Mouse (Mus musculus): Measurements from ENCODE around the gene Flcn. TPM values are rescaled to one million over a fixed set of nuclear protein-coding genes. Genes with fewer than 3 reads are reported as not detected.

Gene Flcn
- polyA plus RNA-seq, 1 experiment, result 0.94 TPM

- Histone ChIP-seq H3K27me3 (ENCODE audit: control insufficient read depth) (no peaks in the 10 kb centered on the region), H3K9me3 (ENCODE audit: control insufficient read depth, low read length) (no peaks in the 10 kb centered on the region), H3K4me3 (replicated peaks) (no peak overlapping the region), H3K4me1 (ENCODE audit: control insufficient read depth) (no peaks in the 10 kb centered on the region), H3K36me3 (ENCODE audit: control insufficient read depth) (peaks cover 86% of the 10 kb centered on the region)
- no peak for TF ChIP-seq TAL1 (IDR thresholded peaks at IDR 0.05; ENCODE audit: low read length)
- no peak for TF ChIP-seq GATA1 (IDR thresholded peaks at IDR 0.05; ENCODE audit: low read length)
Observed at GRCm38 (mm10) chr11:59759178-59759577, 50.6 kb downstream of the Flcn start.

- TF ChIP-seq TAL1 (IDR thresholded peaks at IDR 0.05; ENCODE audit: low read length), result no peak
- TF ChIP-seq GATA1 (IDR thresholded peaks at IDR 0.05; ENCODE audit: low read length), result no peak
- Histone ChIP-seq H3K27me3 (ENCODE audit: control insufficient read depth) (no peaks in the 10 kb centered on the region), H3K36me3 (ENCODE audit: control insufficient read depth) (peaks cover 86% of the 10 kb centered on the region), H3K4me1 (ENCODE audit: control insufficient read depth) (no peaks in the 10 kb centered on the region), H3K4me3 (replicated peaks) (no peak overlapping the region), H3K9me3 (ENCODE audit: control insufficient read depth, low read length) (no peaks in the 10 kb centered on the region)
Observed at GRCm38 (mm10) chr11:59758191-59758985, 51.4 kb downstream of the Flcn start.

GRCm38 (mm10) chr11:59756351-59756750 lies 53.5 kb downstream of the Flcn start:
- no peaks in the 10 kb centered on the region for H3K27me3 ChIP-seq (ENCODE audit: control insufficient read depth)
- no peaks in the 10 kb centered on the region for H3K9me3 ChIP-seq (ENCODE audit: control insufficient read depth, low read length)
- no peak for TF ChIP-seq TAL1 (IDR thresholded peaks at IDR 0.05; ENCODE audit: low read length)
- no peak for TF ChIP-seq GATA1 (IDR thresholded peaks at IDR 0.05; ENCODE audit: low read length)
- H3K4me3 ChIP-seq (replicated peaks), result no peak overlapping the region
- no peaks in the 10 kb centered on the region for H3K4me1 ChIP-seq (ENCODE audit: control insufficient read depth)
- peaks cover 94% of the 10 kb centered on the region for H3K36me3 ChIP-seq (ENCODE audit: control insufficient read depth)

DNA sequence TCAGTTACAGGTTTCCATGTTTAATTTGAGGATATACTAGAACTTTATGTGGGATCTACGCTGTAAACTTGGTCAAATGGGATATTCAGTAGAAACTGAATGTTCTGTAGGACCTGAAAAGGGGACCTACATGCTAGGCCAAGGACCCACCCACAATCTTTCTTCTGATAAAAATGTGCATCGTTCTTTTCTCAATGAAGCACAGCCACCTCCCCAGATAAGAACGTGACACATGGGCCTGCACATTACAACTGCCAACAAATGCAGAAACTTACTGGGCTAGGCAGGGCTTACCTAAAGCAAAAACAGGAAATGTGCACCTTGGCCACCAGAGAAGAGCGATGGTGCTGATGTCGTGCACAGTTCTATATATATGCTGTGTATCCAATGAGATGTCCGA lies 55.3 kb downstream of the Flcn start:
- no peak for TF ChIP-seq TAL1 (IDR thresholded peaks at IDR 0.05; ENCODE audit: low read length)
- no peak for TF ChIP-seq GATA1 (IDR thresholded peaks at IDR 0.05; ENCODE audit: low read length)
- Histone ChIP-seq H3K9me3 (ENCODE audit: control insufficient read depth, low read length) (no peaks in the 10 kb centered on the region), H3K4me1 (ENCODE audit: control insufficient read depth) (no peaks in the 10 kb centered on the region), H3K27me3 (ENCODE audit: control insufficient read depth) (no peaks in the 10 kb centered on the region), H3K36me3 (ENCODE audit: control insufficient read depth) (peaks cover 88% of the 10 kb centered on the region), H3K4me3 (replicated peaks) (no peak overlapping the region)

- H3K36me3 ChIP-seq (ENCODE audit: control insufficient read depth), result peaks cover 67% of the 10 kb centered on the region
- H3K9me3 ChIP-seq (ENCODE audit: control insufficient read depth, low read length), result no peaks in the 10 kb centered on the region
- H3K4me3 ChIP-seq (replicated peaks), result no peak overlapping the region
- H3K4me1 ChIP-seq (ENCODE audit: control insufficient read depth), result no peaks in the 10 kb centered on the region
- no peaks in the 10 kb centered on the region for H3K27me3 ChIP-seq (ENCODE audit: control insufficient read depth)
- TF ChIP-seq GATA1 (IDR thresholded peaks at IDR 0.05; ENCODE audit: low read length), result no peak
- no peak for TF ChIP-seq TAL1 (IDR thresholded peaks at IDR 0.05; ENCODE audit: low read length)
Observed at GRCm38 (mm10) chr11:59749050-59749449, 60.8 kb downstream of the Flcn start.

DNA sequence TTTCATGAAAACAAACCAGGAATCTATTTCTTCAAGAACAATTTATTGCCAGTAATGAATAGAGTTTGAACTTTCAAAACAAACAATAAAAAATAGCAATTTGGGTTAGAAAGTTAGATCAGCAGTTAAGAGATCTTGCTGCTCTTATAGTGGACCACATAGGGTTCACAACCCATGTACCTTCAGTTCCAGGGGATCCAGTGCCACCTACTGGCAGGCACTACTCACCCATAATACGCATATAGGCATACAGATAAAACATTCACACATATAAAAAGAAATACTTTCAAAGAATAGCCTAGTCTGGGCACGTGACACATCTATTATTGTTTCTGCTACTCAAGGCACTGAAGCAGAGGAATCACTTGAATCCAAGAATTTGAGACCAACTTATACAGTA lies 63.2 kb downstream of the Flcn start:
- Histone ChIP-seq H3K4me1 (ENCODE audit: control insufficient read depth) (no peaks in the 10 kb centered on the region), H3K36me3 (ENCODE audit: control insufficient read depth) (peaks cover 68% of the 10 kb centered on the region), H3K27me3 (ENCODE audit: control insufficient read depth) (no peaks in the 10 kb centered on the region), H3K4me3 (replicated peaks) (no peak overlapping the region), H3K9me3 (ENCODE audit: control insufficient read depth, low read length) (no peaks in the 10 kb centered on the region)
- no peak for TF ChIP-seq TAL1 (IDR thresholded peaks at IDR 0.05; ENCODE audit: low read length)
- TF ChIP-seq GATA1 (IDR thresholded peaks at IDR 0.05; ENCODE audit: low read length), result no peak

DNA sequence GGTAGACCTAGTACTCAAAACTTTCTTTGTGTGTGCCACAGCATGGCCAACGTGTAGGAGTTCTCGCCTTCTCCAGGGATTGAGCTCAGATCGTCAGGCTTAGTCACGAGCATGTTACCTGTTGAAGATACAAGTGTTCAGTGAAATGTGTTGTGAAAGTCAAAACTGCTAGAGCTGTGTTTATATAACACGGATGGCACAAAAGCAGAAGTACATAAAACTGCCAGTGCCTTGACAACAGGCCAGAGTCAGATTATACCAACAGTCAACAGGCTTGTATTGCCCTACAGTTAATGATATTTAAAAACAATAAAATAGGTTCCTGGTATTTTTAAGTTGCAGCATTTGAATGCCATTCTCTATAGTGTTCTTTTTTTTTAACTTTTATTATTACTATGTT lies 64.0 kb downstream of the Flcn start:
- no peaks in the 10 kb centered on the region for H3K9me3 ChIP-seq (ENCODE audit: control insufficient read depth, low read length)
- H3K4me1 ChIP-seq (ENCODE audit: control insufficient read depth), result no peaks in the 10 kb centered on the region
- H3K36me3 ChIP-seq (ENCODE audit: control insufficient read depth), result peaks cover 70% of the 10 kb centered on the region
- H3K27me3 ChIP-seq (ENCODE audit: control insufficient read depth), result no peaks in the 10 kb centered on the region
- no peak overlapping the region for H3K4me3 ChIP-seq (replicated peaks)
- no peak for TF ChIP-seq GATA1 (IDR thresholded peaks at IDR 0.05; ENCODE audit: low read length)
- no peak for TF ChIP-seq TAL1 (IDR thresholded peaks at IDR 0.05; ENCODE audit: low read length)

- H3K36me3 ChIP-seq (ENCODE audit: control insufficient read depth), result peaks cover 74% of the 10 kb centered on the region
- TF ChIP-seq TAL1 (IDR thresholded peaks at IDR 0.05; ENCODE audit: low read length) (no peak), GATA1 (IDR thresholded peaks at IDR 0.05; ENCODE audit: low read length) (no peak)
- H3K4me3 ChIP-seq (replicated peaks), result no peak overlapping the region
- H3K9me3 ChIP-seq (ENCODE audit: control insufficient read depth, low read length), result no peaks in the 10 kb centered on the region
- no peaks in the 10 kb centered on the region for H3K27me3 ChIP-seq (ENCODE audit: control insufficient read depth)
- H3K4me1 ChIP-seq (ENCODE audit: control insufficient read depth), result peaks cover 8% of the 10 kb centered on the region
Observed at GRCm38 (mm10) chr11:59744374-59744773, 65.4 kb downstream of the Flcn start.

GRCm38 (mm10) chr11:59743712-59744111 lies 66.1 kb downstream of the Flcn start:
- TF ChIP-seq GATA1 (IDR thresholded peaks at IDR 0.05; ENCODE audit: low read length), result no peak
- TF ChIP-seq TAL1 (IDR thresholded peaks at IDR 0.05; ENCODE audit: low read length), result no peak
- Histone ChIP-seq H3K4me3 (replicated peaks) (no peak overlapping the region), H3K27me3 (ENCODE audit: control insufficient read depth) (no peaks in the 10 kb centered on the region), H3K36me3 (ENCODE audit: control insufficient read depth) (peaks cover 74% of the 10 kb centered on the region), H3K4me1 (ENCODE audit: control insufficient read depth) (peaks cover 14% of the 10 kb centered on the region), H3K9me3 (ENCODE audit: control insufficient read depth, low read length) (no peaks in the 10 kb centered on the region)
